Mouse (Mus musculus): ENCODE results near the gene Ykt6. TPM values are rescaled to one million over a fixed set of nuclear protein-coding genes. Genes with fewer than 3 reads are reported as not detected.

The Ykt6 gene
- total RNA-seq, 2 experiments from 2014 or later: 59.5 to 71.5 TPM

Other genes with a start within 250 kb of the Ykt6 start
- gene Mrps24, start 240.0 kb upstream of the Ykt6 start, total RNA-seq (2021): 100 to 1,000 TPM; 152 to 158 TPM
- 10 to 100 TPM; 58.9 to 59.4 TPM for gene Urgcp, start 193.3 kb upstream of the Ykt6 start, total RNA-seq (2021)
- 10 to 100 TPM; 29.3 to 31.6 TPM for gene Dbnl, start 167.2 kb upstream of the Ykt6 start, total RNA-seq (2021)
- 1,000 to 10,000 TPM in 1 of 2 experiments, 100 to 1,000 TPM in 1; 827 to 1,050 TPM for gene Pgam2, start 152.0 kb upstream of the Ykt6 start, total RNA-seq (2021)
- 1 to 10 TPM; 1.7 to 3.3 TPM for gene Polm, start 117.7 kb upstream of the Ykt6 start, total RNA-seq (2021)
- gene Aebp1, start 93.7 kb upstream of the Ykt6 start, total RNA-seq (2021): 10 to 100 TPM; 16.4 to 26.9 TPM
- 10 to 100 TPM; 35.4 to 40.6 TPM for gene Pold2, start 77.4 kb upstream of the Ykt6 start, total RNA-seq (2021)
- 100 to 1,000 TPM; 602 to 633 TPM for gene Myl7, start 56.9 kb upstream of the Ykt6 start, total RNA-seq (2021)
- gene Gck, start 5.6 kb upstream of the Ykt6 start, total RNA-seq (2021): 10 to 100 TPM; 15.4 to 18.5 TPM
- 1 to 10 TPM; 7.2 to 8.1 TPM for gene Camk2b, start 110.7 kb downstream of the Ykt6 start, total RNA-seq (2021)
- not detected for gene A730071L15Rik, start 244.3 kb downstream of the Ykt6 start, total RNA-seq (2021)
- gene Nudcd3, start 244.7 kb downstream of the Ykt6 start, total RNA-seq (2021): 10 to 100 TPM; 64.2 to 67.1 TPM

All from heart, adult 18-20 months (tissue).